Mouse (Mus musculus) gastrocnemius, postnatal 36 days (tissue): ENCODE data around the gene Tpp2. TPM values are rescaled to one million over a fixed set of nuclear protein-coding genes. Genes with fewer than 3 reads are reported as not detected.
A peak's percentile ranks its signal among the peaks of the same experiment; 100 is the strongest.
"Not testable (repeated sequence)": the region's sequence is repeated elsewhere in the genome, so short reads cannot be mapped to it uniquely, and the experiment has no call there.

Experiments used
- DNase-seq, 2 experiments: peaks; one replicate each; pipeline ENCODE4 v3.0.0; 2022
- intact Hi-C: fragments of 180-260 bp; cut with DNase I; formaldehyde crosslinking; loops from one replicate; pipeline ENCODE4 v1.15.1; 2025
- long read RNA-seq, 2 experiments: library from polyadenylated mRNA; stranded (forward); transcript quantifications; one replicate each; pipeline ENCODE4 v2.0.0; 2021
- total RNA-seq, 2 experiments: library from RNA; stranded (reverse); gene quantifications; 2 replicates each; pipeline ENCODE4 v1.2.3; 2021

Tpp2 gene
- total RNA-seq: 10 to 100 TPM; 33.9 to 36.2 TPM
- long read RNA-seq, experiment 1, full-length matches to known transcripts: 9 of 11 reads
- long read RNA-seq, experiment 1, partial matches to known transcripts: 2 of 11 reads
- long read RNA-seq, experiment 1, other reads (novel, unspliced or antisense): 0 of 11 reads
- long read RNA-seq, experiment 2, full-length matches to known transcripts: 7 of 13 reads
- long read RNA-seq, experiment 2, partial matches to known transcripts: 2 of 13 reads
- long read RNA-seq, experiment 2, other reads (novel, unspliced or antisense): 4 of 13 reads

GRCm38 (mm10) chr1:43933488-43934415 lies at the start of gene Tpp2:
Gene Tpp2, plus strand, starts transcription at chr1:43933647.
- intact Hi-C loops: no loop called here

GRCm38 (mm10) chr1:43888358-43888757 lies 45.1 kb upstream of the Tpp2 start:
- intact Hi-C loops, DNase-seq: not testable (repeated sequence)

More at GRCm38 (mm10) chr1:43933488-43934415, at the start of gene Tpp2:
- peak; percentile 94 to 95 for DNase-seq

GRCm38 (mm10) chr1:43895742-43896141 lies 37.7 kb upstream of the Tpp2 start:
- intact Hi-C loops: loop anchor here (5.0 kb wide), 1 partner anchor 138 kb away; no protein-coding TSS in a partner anchor

GRCm38 (mm10) chr1:43897131-43897530 lies 36.3 kb upstream of the Tpp2 start:
- intact Hi-C loops: loop anchor here (5.0 kb wide), 1 partner anchor 140 kb away; no protein-coding TSS in a partner anchor

More at GRCm38 (mm10) chr1:43895742-43896141, 37.7 kb upstream of the Tpp2 start:
- DNase-seq: no peak

GRCm38 (mm10) chr1:43897987-43898386 lies 35.5 kb upstream of the Tpp2 start:
- intact Hi-C loops: loop anchor here (5.0 kb wide), 1 partner anchor 141 kb away; no protein-coding TSS in a partner anchor
- DNase-seq: no peak

More at GRCm38 (mm10) chr1:43897131-43897530, 36.3 kb upstream of the Tpp2 start:
- DNase-seq: no peak

GRCm38 (mm10) chr1:43898991-43899714 lies 34.3 kb upstream of the Tpp2 start:
- DNase-seq: peak in 1 of 2 experiments; percentile 45
- intact Hi-C loops: loop anchor here (5.0 kb wide), 1 partner anchor 142 kb away; no protein-coding TSS in a partner anchor

- intact Hi-C loops: loop anchor here (2.0 to 5.0 kb wide), 2 partner anchors 140 to 162 kb away; no protein-coding TSS in a partner anchor
- no peak for DNase-seq
Observed at GRCm38 (mm10) chr1:43902417-43902816, 31.0 kb upstream of the Tpp2 start.

GRCm38 (mm10) chr1:43902855-43903254 lies 30.6 kb upstream of the Tpp2 start:
- DNase-seq: no peak
- intact Hi-C loops: loop anchor here (2.0 to 5.0 kb wide), 2 partner anchors 139 to 162 kb away; no protein-coding TSS in a partner anchor

- intact Hi-C loops: no loop called here
- no peak for DNase-seq
Observed at GRCm38 (mm10) chr1:43915428-43915827, 18.0 kb upstream of the Tpp2 start.

- no peak for DNase-seq
- intact Hi-C loops: no loop called here
Observed at GRCm38 (mm10) chr1:43916854-43917253, 16.6 kb upstream of the Tpp2 start.

- intact Hi-C loops: no loop called here
- DNase-seq: no peak
Observed at GRCm38 (mm10) chr1:43934416-43934810, 966 bp downstream of the Tpp2 start.

- intact Hi-C loops: no loop called here
- no peak for DNase-seq
Observed at GRCm38 (mm10) chr1:43939310-43939709, 5.9 kb downstream of the Tpp2 start.

GRCm38 (mm10) chr1:43941476-43942217 lies 8.2 kb downstream of the Tpp2 start:
- no peak for DNase-seq
- intact Hi-C loops: no loop called here

GRCm38 (mm10) chr1:43942814-43943213 lies 9.4 kb downstream of the Tpp2 start:
- intact Hi-C loops: no loop called here
- DNase-seq: no peak

GRCm38 (mm10) chr1:43953679-43954078 lies 20.2 kb downstream of the Tpp2 start:
- intact Hi-C loops: no loop called here
- DNase-seq: no peak

GRCm38 (mm10) chr1:43964381-43964780 lies 30.9 kb downstream of the Tpp2 start:
- intact Hi-C loops: loop anchor here (5.0 kb wide), 1 partner anchor 38 kb away; no protein-coding TSS in a partner anchor
- DNase-seq: no peak

GRCm38 (mm10) chr1:43966756-43967155 lies 33.3 kb downstream of the Tpp2 start:
- no peak for DNase-seq
- intact Hi-C loops: no loop called here

- DNase-seq: no peak
- intact Hi-C loops: no loop called here
Observed at GRCm38 (mm10) chr1:43969361-43969760, 35.9 kb downstream of the Tpp2 start.

- no peak for DNase-seq
- intact Hi-C loops: no loop called here
Observed at GRCm38 (mm10) chr1:43971089-43971488, 37.6 kb downstream of the Tpp2 start.
